ENCODE assay signal across 30 mouse cellular contexts in genomic region chr2:153917930-153918329, GRCm38 (mm10). TPM values are rescaled to one million over a fixed set of nuclear protein-coding genes. Genes with fewer than 3 reads are reported as not detected.
"Had no signal": no experiment of that assay in that cellular context is flagged by ENCODE, and none has a peak within 500 bp of the region (broad histone marks: within the 10 kb centered on the region; RNA-seq: fewer than 3 reads in every experiment).

TSS of gene Bpifb3 (plus strand) at chr2:153918230.

- DNase-seq: cerebellum, adult 2 months; cerebellum, adult 8-10 months; cerebellum, adult 9-10 months; cerebellum, adult 9-11 months; cerebellum, postnatal 10 days; cerebellum, postnatal 14 days; cerebellum, postnatal 25 days; cerebellum, postnatal 36 days; embryo, embryonic 11 days; forebrain, postnatal 0 days; gastrocnemius, adult 2 months; gastrocnemius, postnatal 10 days; gastrocnemius, postnatal 14 days; gastrocnemius, postnatal 25 days; gastrocnemius, postnatal 36 days; heart, adult 11 months; heart, adult 18-20 months; heart, adult 2 months had no signal

- H3K4me2 ChIP-seq: embryonic facial prominence, embryonic 12.5 days; embryonic facial prominence, embryonic 13.5 days; embryonic facial prominence, embryonic 15.5 days; forebrain, embryonic 13.5 days; forebrain, embryonic 15.5 days had no signal

- ATAC-seq: forebrain, embryonic 13.5 days; forebrain, embryonic 14.5 days; forebrain, embryonic 15.5 days; forebrain, embryonic 16.5 days; forebrain, postnatal 0 days had no signal

- H3K36me3 ChIP-seq: embryonic facial prominence, embryonic 10.5 days; embryonic facial prominence, embryonic 12.5 days; embryonic facial prominence, embryonic 13.5 days; embryonic facial prominence, embryonic 15.5 days; forebrain, embryonic 15.5 days had no signal

- H3K27me3 ChIP-seq: embryonic facial prominence, embryonic 12.5 days; embryonic facial prominence, embryonic 13.5 days; embryonic facial prominence, embryonic 15.5 days; forebrain, embryonic 13.5 days; forebrain, embryonic 15.5 days had no signal

- H3K4me3 ChIP-seq: embryonic facial prominence, embryonic 10.5 days; embryonic facial prominence, embryonic 12.5 days; embryonic facial prominence, embryonic 13.5 days; embryonic facial prominence, embryonic 15.5 days; erythroblast, embryonic 14.5 days; forebrain, embryonic 13.5 days; forebrain, embryonic 15.5 days; gastrocnemius, adult 2 months; heart, adult 2 months had no signal

- H3K9me3 ChIP-seq: embryonic facial prominence, embryonic 10.5 days; embryonic facial prominence, embryonic 12.5 days; embryonic facial prominence, embryonic 13.5 days; embryonic facial prominence, embryonic 15.5 days; forebrain, embryonic 13.5 days; forebrain, embryonic 15.5 days had no signal

- H3K4me1 ChIP-seq: embryonic facial prominence, embryonic 12.5 days; embryonic facial prominence, embryonic 13.5 days; forebrain, embryonic 15.5 days had no signal

- H3K27ac ChIP-seq: embryonic facial prominence, embryonic 10.5 days; embryonic facial prominence, embryonic 12.5 days; embryonic facial prominence, embryonic 13.5 days; embryonic facial prominence, embryonic 15.5 days; forebrain, embryonic 13.5 days; forebrain, embryonic 15.5 days; gastrocnemius, adult 2 months; heart, adult 2 months had no signal

- H3K9ac ChIP-seq: embryonic facial prominence, embryonic 12.5 days; embryonic facial prominence, embryonic 13.5 days; embryonic facial prominence, embryonic 15.5 days; forebrain, embryonic 13.5 days; forebrain, embryonic 15.5 days; forebrain, postnatal 0 days had no signal

RNA-seq across cellular contexts. Expression of gene Bpifb3, which starts in this region (rescaled TPM):
- polyA plus RNA-seq: cerebellum, adult 2 months; cortical plate, adult 2 months; embryonic facial prominence, embryonic 10.5 days; embryonic facial prominence, embryonic 11.5 days; embryonic facial prominence, embryonic 12.5 days; embryonic facial prominence, embryonic 13.5 days; erythroblast, embryonic 14.5 days; forebrain, embryonic 11.5 days; forebrain, embryonic 13.5 days; forebrain, embryonic 14.5 days; forebrain, embryonic 15.5 days; forebrain, embryonic 16.5 days; forebrain, postnatal 0 days; heart, adult 2 months had no signal
